Mouse (Mus musculus) c-Kit-positive CD71-positive TER-119-negative erythroid progenitor cells, embryonic 14.5 days (primary cell): ENCODE measurements around the gene Gm3138.
"Not testable (repeated sequence)": the region's sequence is repeated elsewhere in the genome, so short reads cannot be mapped to it uniquely, and the experiment has no call there.

Experiments used
- DNase-seq: peaks from one replicate; pipeline ENCODE4 v3.0.0-alpha.2; 2013; ENCODE audit warnings: low read depth

Gene Gm3138

GRCm38 (mm10) chr14:4249331-4249730 is at the start of gene Gm3138:
Gene Gm3138 (plus strand): TSS chr14:4249631.
- not testable (repeated sequence) for DNase-seq

GRCm38 (mm10) chr14:4269238-4269950 is 20.0 kb downstream of the Gm3138 start:
- DNase-seq, result not testable (repeated sequence)

GRCm38 (mm10) chr14:4279828-4280227 is 30.4 kb downstream of the Gm3138 start:
- DNase-seq, result not testable (repeated sequence)
